Mouse (Mus musculus) embryonic stem cell, embryonic (primary cell): ENCODE measurements at regions not wholly inside any gene's neighbourhood (a gene's known extent, or its start where the extent isn't known, plus 50 kb on each side); places are given as distances from the start of the nearest gene placed in this dataset.

Experiments used
- CTCF ChIA-PET, 4 experiments: fragments of 300-600 bp in 2 of 4; fragments of 350-600 bp in 2 of 4; sonication (Branson Sonifier 250); formaldehyde crosslinking; loops; one replicate each; lab custom pipeline; 2022; ENCODE audit warnings: inconsistent platforms in 2 of 4; lab: Charles Lee
- POLR2A ChIA-PET, 4 experiments: fragments of 300-600 bp in 2 of 4; fragments of 350-600 bp in 2 of 4; sonication (Branson Sonifier 250); formaldehyde crosslinking; loops; one replicate each; lab custom pipeline; 2022; ENCODE audit warnings: antibody characterized with exemption in 4 of 4, inconsistent platforms in 1 of 4; lab: Charles Lee

DNA sequence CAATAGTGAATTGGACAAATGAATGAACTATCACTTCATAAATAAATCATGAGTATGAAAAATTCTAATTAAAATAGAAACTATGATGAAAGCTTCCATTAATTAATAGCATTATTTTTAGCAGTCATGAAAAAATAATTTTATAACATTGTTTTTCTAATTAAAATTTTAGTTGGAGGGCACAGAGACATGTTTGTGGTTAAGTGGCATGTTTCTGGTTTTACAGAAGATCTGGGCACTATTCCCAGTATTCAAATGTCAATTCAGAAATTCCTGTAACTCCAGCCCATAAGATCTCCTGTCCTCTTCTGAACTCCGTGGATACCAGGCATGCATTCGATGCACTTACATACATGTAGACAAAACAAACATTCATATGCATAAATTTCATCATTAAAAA lies 650.6 kb upstream of the Lrfn5 start:
- CTCF ChIA-PET: no interaction called here
- POLR2A ChIA-PET: no interaction called here

GRCm38 (mm10) chr12:60892408-60892807 lies 630.5 kb upstream of the Lrfn5 start:
- POLR2A ChIA-PET: no interaction called here
- CTCF ChIA-PET: no interaction called here

DNA sequence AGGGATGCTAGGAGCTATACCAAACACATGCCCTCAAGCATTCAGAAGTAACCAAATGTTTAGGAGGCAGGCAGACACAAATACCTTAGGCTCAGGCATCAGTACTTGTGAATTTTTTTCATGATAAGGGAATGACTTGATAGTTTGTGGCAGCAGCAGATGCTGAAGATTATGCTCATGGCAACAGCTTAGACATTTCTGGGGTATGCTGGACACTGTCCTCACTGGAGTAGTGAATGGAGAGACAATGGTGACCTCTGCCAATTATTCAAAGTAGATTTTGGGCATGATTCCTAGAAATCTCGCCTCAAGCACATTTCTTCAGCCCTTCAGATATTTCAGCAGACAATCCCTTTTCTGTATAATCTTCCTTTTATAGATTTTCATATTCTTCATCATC lies 628.4 kb upstream of the Lrfn5 start:
- ChIA-PET CTCF (no interaction called here), POLR2A (no interaction called here)

GRCm38 (mm10) chr12:60932029-60932428 lies 590.9 kb upstream of the Lrfn5 start:
- CTCF ChIA-PET: interaction anchor here in 1 of 4 experiments (0.5 kb wide), 1 partner anchor 1423 kb away, joined by 3 read pairs; no protein-coding TSS in a partner anchor
- POLR2A ChIA-PET: interaction anchor here in 2 of 4 experiments (0.5 to 0.7 kb wide), 2 partner anchors 34 to 36 kb away, joined by 4 to 6 read pairs; no protein-coding TSS in a partner anchor

DNA sequence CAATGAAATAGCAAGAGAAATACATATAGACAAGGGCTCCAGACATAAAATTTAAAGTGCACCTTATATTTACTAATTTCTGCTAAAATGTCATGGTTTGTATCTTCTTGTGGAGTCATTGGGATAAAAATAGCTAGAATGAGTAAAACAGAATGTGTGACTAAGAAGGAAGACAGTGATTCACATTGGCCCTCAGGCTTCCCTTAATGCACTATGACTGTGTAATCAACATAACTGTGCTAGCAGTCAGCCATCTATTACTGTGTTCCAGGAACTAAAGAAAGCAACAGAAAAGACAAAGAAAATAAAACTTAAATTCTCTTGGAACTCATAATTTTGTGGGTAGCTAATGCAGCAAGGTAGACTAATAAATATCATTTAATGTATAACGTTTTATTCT lies 555.5 kb upstream of the Lrfn5 start:
- CTCF ChIA-PET: no interaction called here
- POLR2A ChIA-PET: no interaction called here

DNA sequence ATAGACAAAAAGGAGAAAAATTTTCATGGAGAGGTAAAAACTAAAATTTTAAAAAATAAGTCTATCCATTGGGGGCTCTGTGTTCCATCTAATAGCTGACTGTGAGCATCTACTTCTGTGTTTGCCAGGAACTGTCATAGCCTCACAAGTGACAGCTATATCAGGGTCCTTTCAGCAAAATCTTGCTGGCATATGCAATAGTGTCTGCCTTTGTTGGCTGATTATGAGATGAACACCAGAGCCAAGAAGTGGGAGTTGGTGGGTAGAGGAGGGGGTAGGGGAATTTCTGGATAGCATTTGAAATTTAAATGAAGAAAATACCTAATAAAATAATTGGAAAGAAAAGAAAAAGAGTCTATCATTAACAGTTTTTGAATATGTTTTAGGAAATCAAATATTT lies 544.5 kb upstream of the Lrfn5 start:
- POLR2A ChIA-PET: no interaction called here
- CTCF ChIA-PET: no interaction called here
